Mouse (Mus musculus) thymus, adult 2 months (tissue): ENCODE results near the gene Rapgef5.

Experiments
- CTCF ChIP-seq: fragments of 200-500 bp; IDR thresholded peaks from 2 replicates; pipeline ENCODE4 v1.5.1; 2012; ENCODE audit warnings: mild to moderate bottlenecking, control low read depth, low read length, moderate library complexity, borderline replicate concordance; ENCODE audit not compliant: control insufficient read depth, poor library complexity, insufficient read depth; ENCODE audit errors: extremely low read depth
- POLR2A ChIP-seq: fragments of 200-500 bp; IDR thresholded peaks from 2 replicates; pipeline ENCODE4 v1.6.1; 2012; ENCODE audit warnings: mild to moderate bottlenecking, low read length, control low read depth, moderate library complexity; ENCODE audit not compliant: control insufficient read depth, poor library complexity, insufficient read depth; ENCODE audit errors: extremely low read depth

DNA sequence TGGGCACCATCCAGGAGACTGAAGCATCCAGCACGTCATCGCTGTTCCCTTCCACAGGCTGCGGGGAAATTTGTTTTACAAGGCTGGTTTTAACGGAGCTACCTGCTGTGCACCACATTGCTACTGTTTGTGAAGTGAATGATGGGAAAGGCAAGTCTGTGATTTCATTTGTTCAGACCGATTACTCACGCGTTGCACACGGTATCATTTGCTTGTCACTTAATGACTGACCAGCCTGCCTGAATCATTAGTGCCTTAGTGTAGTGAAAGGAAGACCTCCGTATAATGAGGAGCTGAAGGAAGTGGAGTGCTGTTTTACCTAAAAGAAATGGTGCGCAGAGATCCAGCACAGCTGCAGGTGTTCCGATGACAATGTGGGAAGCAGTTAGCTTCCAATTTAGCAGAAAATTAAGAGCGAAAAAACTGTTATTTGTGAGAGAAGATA, 289.8 kb downstream of the Rapgef5 start:
- TF ChIP-seq POLR2A (no peak), CTCF (no peak)
